Mouse (Mus musculus): Measurements from ENCODE around the gene Matk. TPM values are rescaled to one million over a fixed set of nuclear protein-coding genes. Genes with fewer than 3 reads are reported as not detected.
"Not testable (repeated sequence)": the region's sequence is repeated elsewhere in the genome, so short reads cannot be mapped to it uniquely, and the experiment has no call there.

The Matk gene
- polyA plus RNA-seq, 1 experiment from 2014 or later: 1.7 TPM

DNA sequence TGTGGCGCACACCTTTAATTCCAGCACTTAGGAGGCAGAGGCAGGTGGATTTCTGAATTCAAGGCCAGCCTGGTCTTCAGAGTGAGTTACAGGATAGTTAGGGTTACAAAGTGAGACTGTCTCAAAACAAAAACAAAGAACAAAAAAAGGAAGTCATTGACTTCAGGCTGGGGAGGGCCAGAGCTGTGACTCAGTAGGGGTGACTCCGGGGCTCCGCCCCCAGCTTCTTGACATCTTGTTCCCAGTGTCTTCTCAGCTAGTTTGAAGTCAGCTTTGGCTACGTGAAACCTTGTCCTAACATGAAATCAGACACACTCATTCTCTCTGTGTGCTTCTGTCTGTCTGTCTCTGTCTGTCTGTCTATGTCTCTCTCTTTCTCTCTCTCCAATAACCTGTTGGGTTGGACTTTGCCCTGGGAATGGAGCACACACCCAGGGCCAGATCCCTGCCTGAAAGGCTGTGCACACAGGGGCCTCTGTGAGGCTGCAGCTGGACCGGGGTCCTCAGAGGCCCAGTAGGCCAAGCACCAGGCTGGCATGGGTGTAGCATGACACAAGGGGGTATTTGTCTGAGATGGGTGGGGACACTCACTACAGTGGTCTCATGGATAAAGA, 31.2 kb upstream of the Matk start:
- Histone ChIP-seq H3K4me2 (no peak overlapping the region), H3K9ac (ENCODE audit: low read depth, low read length) (no peak overlapping the region), H3K36me3 (ENCODE audit: control insufficient read depth, insufficient read depth, low read length) (no peaks in the 10 kb centered on the region), H3K4me1 (ENCODE audit: control insufficient read depth, insufficient read depth, low read length) (no peaks in the 10 kb centered on the region), H3K9me3 (replicated peaks; ENCODE audit: control insufficient read depth, low read length) (no peaks in the 10 kb centered on the region), H3K4me3 (ENCODE audit: low read depth, low read length) (no peak overlapping the region), H3K27ac (ENCODE audit: low read depth, low read length) (no peak overlapping the region), H3K27me3 (ENCODE audit: control insufficient read depth, insufficient read depth, low read length) (peaks cover 3% of the 10 kb centered on the region; the same call in 1 of the 2 replicates)
- no peak for ATAC-seq (replicated peaks; ENCODE audit: insufficient number of reproducible peaks, low FRiP score, low TSS enrichment)
- 76% methylated on average over 5 of the region's 5 CpGs for WGBS (ENCODE audit: insufficient replicate concordance)

DNA sequence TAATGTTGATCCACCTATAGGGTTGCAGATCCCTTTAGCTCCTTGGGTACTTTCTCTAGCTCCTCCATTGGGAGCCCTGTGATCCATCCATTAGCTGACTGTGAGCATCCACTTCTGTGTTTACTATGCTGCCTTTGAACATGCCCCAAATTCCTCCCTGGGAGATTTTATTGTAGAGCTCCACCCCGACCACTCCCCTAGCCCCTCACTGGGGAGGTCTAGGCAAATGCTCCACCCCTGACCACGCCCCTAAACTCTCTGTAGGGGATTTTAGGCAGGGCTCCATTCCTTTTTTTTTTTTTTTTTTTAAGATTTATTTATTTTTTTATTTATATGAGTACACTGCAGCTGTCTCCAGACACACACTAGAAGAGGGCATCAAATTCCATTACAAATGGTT, 29.0 kb upstream of the Matk start:
- not testable (repeated sequence) for H3K9ac ChIP-seq (ENCODE audit: low read depth, low read length); ATAC-seq (replicated peaks; ENCODE audit: insufficient number of reproducible peaks, low FRiP score, low TSS enrichment); H3K9me3 ChIP-seq (replicated peaks; ENCODE audit: control insufficient read depth, low read length)

DNA sequence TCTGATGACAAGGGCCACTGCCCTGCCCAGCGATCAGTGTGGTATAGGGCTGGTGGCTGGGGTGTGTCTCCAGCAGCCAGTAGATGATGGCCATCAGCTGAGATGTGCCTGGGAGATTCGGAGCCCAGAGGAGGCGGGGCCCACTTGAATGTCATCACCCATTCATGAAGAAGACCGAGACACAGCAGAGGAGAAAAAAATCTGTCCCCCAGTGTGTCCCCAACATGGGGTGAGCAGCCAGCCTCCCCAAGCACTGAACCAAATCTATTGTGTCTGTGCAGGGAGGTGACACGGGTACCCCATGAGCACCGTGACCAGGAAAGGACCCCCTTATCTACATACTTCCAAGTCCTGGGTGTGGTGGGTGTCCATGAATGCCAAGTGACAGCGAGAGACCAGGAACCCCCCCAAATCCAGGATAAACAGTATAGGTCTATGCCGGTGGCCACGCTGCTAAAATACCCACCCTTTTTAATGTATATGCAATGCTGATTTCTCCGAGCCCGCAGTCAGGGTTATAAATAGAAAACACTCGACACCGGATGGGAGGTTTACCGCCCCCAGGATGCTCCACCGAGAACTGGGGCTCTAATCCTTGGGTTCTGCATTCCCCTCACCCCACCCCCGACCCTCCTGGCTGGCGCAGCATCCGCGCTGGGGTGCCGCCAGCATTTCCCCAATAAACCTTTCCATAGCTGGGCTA, 22.8 kb upstream of the Matk start:
- Histone ChIP-seq H3K4me2 (peak overlapping the region; percentile 56), H3K9me3 (replicated peaks; ENCODE audit: control insufficient read depth, low read length) (no peaks in the 10 kb centered on the region), H3K27me3 (ENCODE audit: control insufficient read depth, insufficient read depth, low read length) (peaks cover 27% of the 10 kb centered on the region), H3K4me3 (ENCODE audit: low read depth, low read length) (peak overlapping the region; percentile 16), H3K27ac (ENCODE audit: low read depth, low read length) (no peak overlapping the region), H3K9ac (ENCODE audit: low read depth, low read length) (peak overlapping the region; percentile 34; the same call in 1 of the 2 replicates), H3K4me1 (ENCODE audit: control insufficient read depth, insufficient read depth, low read length) (peaks cover 13% of the 10 kb centered on the region; the same call in 1 of the 2 replicates), H3K36me3 (ENCODE audit: control insufficient read depth, insufficient read depth, low read length) (no peaks in the 10 kb centered on the region)
- ATAC-seq (replicated peaks; ENCODE audit: insufficient number of reproducible peaks, low FRiP score, low TSS enrichment): no peak
- WGBS (ENCODE audit: insufficient replicate concordance): 12% methylated on average over 20 of the region's 20 CpGs

More for the DNA sequence above, 29.0 kb upstream of the Matk start:
- H3K4me1 ChIP-seq (ENCODE audit: control insufficient read depth, insufficient read depth, low read length); H3K27ac ChIP-seq (ENCODE audit: low read depth, low read length); H3K36me3 ChIP-seq (ENCODE audit: control insufficient read depth, insufficient read depth, low read length); H3K4me3 ChIP-seq (ENCODE audit: low read depth, low read length); H3K27me3 ChIP-seq (ENCODE audit: control insufficient read depth, insufficient read depth, low read length); H3K4me2 ChIP-seq: not testable (repeated sequence)
- 47% methylated on average over 2 of the region's 2 CpGs for WGBS (ENCODE audit: insufficient replicate concordance)

DNA sequence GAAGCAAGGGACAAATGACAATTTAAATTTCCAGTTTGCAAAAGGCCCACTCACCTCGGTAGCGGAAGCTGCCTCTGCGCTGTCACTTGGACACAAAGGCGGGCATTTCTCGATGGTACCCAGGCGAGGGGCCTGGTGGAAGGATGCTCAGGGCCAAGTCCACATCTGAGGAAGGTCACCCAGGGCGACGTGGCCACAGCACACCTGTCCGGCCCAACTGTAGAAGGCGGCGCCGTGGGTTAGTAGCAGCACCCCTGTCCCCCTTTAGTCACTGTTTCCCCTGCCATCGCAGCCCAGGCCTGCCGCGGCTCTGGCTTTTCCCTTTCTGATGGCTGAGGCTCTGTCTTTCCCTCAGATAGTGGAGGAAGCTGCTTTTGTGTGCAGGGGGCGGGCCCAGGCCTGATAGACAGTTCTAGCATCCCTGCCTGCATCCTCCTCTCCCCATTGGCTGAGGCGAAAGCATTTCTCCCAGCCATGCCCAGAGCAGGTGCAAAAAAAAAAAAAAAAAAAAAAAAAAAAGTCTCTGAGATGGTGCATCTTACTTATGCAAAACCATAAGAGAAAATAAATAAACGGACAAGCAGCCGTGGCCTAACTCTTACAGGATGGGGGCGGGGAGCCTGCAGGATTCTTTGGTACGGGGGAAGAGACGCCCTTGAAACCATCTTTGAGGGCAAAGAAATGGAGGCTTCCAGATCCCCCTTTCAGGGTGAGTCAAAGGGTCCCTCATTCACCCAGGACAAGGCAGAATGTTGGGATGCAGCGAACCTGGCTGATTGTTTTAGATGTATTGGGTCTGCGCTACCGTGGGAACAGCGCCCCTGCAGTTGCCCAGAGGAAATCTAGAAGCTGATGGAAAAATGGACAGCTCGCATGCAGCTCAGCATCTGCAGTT, 22.1 kb upstream of the Matk start, which contains the start of gene Atcay:
Gene Atcay (minus strand): TSS at position 396 of the 895 bp plus-strand sequence.
- Histone ChIP-seq H3K27ac (ENCODE audit: low read depth, low read length) (no peak within 1 kb of the TSS), H3K9ac (ENCODE audit: low read depth, low read length) (peak within 1 kb of the TSS; percentile 34; the same call in 1 of the 2 replicates), H3K27me3 (ENCODE audit: control insufficient read depth, insufficient read depth, low read length) (peaks cover 27% of the 10 kb centered on the region), H3K4me2 (peak within 1 kb of the TSS; percentile 56), H3K4me1 (ENCODE audit: control insufficient read depth, insufficient read depth, low read length) (peaks cover 13% of the 10 kb centered on the region; the same call in 1 of the 2 replicates), H3K36me3 (ENCODE audit: control insufficient read depth, insufficient read depth, low read length) (no peaks in the 10 kb centered on the region), H3K9me3 (replicated peaks; ENCODE audit: control insufficient read depth, low read length) (no peaks in the 10 kb centered on the region), H3K4me3 (ENCODE audit: low read depth, low read length) (peak within 1 kb of the TSS; percentile 16)
- 17% methylated on average over 27 of the region's 27 CpGs for WGBS (ENCODE audit: insufficient replicate concordance)
- no peak for ATAC-seq (replicated peaks; ENCODE audit: insufficient number of reproducible peaks, low FRiP score, low TSS enrichment)

DNA sequence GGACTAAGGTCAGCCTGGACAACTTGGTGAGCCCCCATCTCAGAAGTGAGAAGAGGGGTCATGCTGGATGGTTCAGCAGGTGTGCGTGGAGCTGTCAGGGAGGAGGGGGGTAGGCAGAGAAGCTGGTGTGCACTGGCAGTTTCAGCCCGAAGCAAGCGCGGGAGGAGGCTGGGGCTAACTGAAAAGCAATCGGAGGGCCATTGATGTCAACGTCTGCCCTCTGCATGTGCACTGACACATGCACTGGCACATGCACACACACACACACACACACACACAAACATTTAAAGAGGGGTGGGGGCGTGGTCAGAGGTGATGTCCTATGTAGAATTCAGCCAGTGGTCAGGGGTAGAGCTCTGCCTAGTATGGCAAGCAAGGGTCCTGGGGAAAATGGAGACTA, 21.3 kb upstream of the Matk start:
- ATAC-seq (replicated peaks; ENCODE audit: insufficient number of reproducible peaks, low FRiP score, low TSS enrichment): no peak
- WGBS (ENCODE audit: insufficient replicate concordance): 51% methylated on average over 7 of the region's 7 CpGs

DNA sequence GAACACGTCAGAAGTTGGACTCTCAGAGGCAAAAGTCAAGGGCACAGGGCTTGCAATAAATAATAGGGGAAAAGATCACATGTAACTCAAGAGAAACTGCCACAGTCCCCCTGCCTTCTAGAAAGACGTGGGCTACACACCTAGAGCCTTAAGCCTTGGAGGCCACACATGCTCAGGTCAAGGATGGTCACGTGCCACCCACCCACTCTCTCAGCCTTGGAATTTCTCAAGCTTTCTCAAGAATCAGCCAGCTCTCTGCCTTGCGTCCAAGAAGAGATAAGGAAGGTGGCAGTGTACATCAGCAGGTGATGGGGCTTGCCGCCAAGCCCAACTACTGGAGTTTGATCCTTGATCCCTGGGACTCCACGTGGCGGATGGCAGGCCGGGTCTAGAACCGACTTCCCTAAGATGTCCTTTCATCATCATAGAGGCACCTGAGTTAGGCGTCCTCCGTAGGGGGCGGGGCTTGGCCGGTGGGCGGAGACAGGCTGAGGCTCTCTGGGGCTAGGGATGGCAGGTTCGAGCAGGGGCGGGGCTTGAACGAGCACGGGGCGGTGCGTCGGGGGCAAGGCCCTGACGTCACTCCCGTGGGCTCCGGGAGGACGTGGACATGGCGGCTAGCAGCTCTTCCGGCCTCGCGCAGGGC, 20.0 kb upstream of the Matk start, which contains the start of gene Zfr2:
Gene Zfr2 (plus strand): TSS at position 576 of the 646 bp plus-strand sequence.
- Histone ChIP-seq H3K27me3 (ENCODE audit: control insufficient read depth, insufficient read depth, low read length) (peaks cover 31% of the 10 kb centered on the region), H3K27ac (ENCODE audit: low read depth, low read length) (peak within 1 kb of the TSS; percentile 31), H3K9ac (ENCODE audit: low read depth, low read length) (peak within 1 kb of the TSS; percentile 82), H3K4me3 (ENCODE audit: low read depth, low read length) (peak within 1 kb of the TSS; percentile 79), H3K36me3 (ENCODE audit: control insufficient read depth, insufficient read depth, low read length) (no peaks in the 10 kb centered on the region), H3K4me2 (peak within 1 kb of the TSS; percentile 64), H3K9me3 (replicated peaks; ENCODE audit: control insufficient read depth, low read length) (no peaks in the 10 kb centered on the region), H3K4me1 (ENCODE audit: control insufficient read depth, insufficient read depth, low read length) (peaks cover 13% of the 10 kb centered on the region; the same call in 1 of the 2 replicates)
- WGBS (ENCODE audit: insufficient replicate concordance): 8% methylated on average over 24 of the region's 29 CpGs
- ATAC-seq (replicated peaks; ENCODE audit: insufficient number of reproducible peaks, low FRiP score, low TSS enrichment): peak; percentile 82

More for the DNA sequence above, 21.3 kb upstream of the Matk start:
- H3K4me3 ChIP-seq (ENCODE audit: low read depth, low read length): no peak overlapping the region
- H3K27me3 ChIP-seq (ENCODE audit: control insufficient read depth, insufficient read depth, low read length): peaks cover 27% of the 10 kb centered on the region
- no peak overlapping the region for H3K9ac ChIP-seq (ENCODE audit: low read depth, low read length)
- H3K4me1 ChIP-seq (ENCODE audit: control insufficient read depth, insufficient read depth, low read length): peaks cover 13% of the 10 kb centered on the region; the same call in 1 of the 2 replicates
- no peaks in the 10 kb centered on the region for H3K36me3 ChIP-seq (ENCODE audit: control insufficient read depth, insufficient read depth, low read length)
- no peak overlapping the region for H3K4me2 ChIP-seq
- no peaks in the 10 kb centered on the region for H3K9me3 ChIP-seq (replicated peaks; ENCODE audit: control insufficient read depth, low read length)
- no peak overlapping the region for H3K27ac ChIP-seq (ENCODE audit: low read depth, low read length)

DNA sequence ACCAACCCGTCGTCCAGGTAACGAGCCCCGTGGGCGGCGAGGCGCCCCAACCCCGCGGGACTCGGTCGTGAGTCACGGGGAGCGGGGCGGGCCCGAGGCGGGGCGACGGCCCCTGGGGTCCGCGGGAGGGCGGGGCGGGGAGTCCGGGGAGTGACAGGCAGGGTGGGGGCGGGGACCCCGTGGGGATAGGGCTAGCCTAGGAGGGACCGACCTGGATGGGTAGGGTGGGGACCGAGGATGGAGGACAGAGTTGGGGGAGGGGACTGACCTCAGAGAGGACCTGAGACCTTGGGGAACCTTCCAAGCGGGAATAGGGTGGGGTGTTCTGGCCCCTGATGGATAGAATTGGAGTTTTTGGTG, 19.5 kb upstream of the Matk start:
- Histone ChIP-seq H3K4me1 (ENCODE audit: control insufficient read depth, insufficient read depth, low read length) (peaks cover 13% of the 10 kb centered on the region; the same call in 1 of the 2 replicates), H3K9ac (ENCODE audit: low read depth, low read length) (peak overlapping the region; percentile 82), H3K9me3 (replicated peaks; ENCODE audit: control insufficient read depth, low read length) (no peaks in the 10 kb centered on the region), H3K27me3 (ENCODE audit: control insufficient read depth, insufficient read depth, low read length) (peaks cover 36% of the 10 kb centered on the region), H3K4me2 (peak overlapping the region; percentile 64), H3K27ac (ENCODE audit: low read depth, low read length) (peak overlapping the region; percentile 31), H3K4me3 (ENCODE audit: low read depth, low read length) (peak overlapping the region; percentile 79), H3K36me3 (ENCODE audit: control insufficient read depth, insufficient read depth, low read length) (no peaks in the 10 kb centered on the region)
- 0% methylated on average over 21 of the region's 28 CpGs for WGBS (ENCODE audit: insufficient replicate concordance)
- peak; percentile 67 for ATAC-seq (replicated peaks; ENCODE audit: insufficient number of reproducible peaks, low FRiP score, low TSS enrichment)

DNA sequence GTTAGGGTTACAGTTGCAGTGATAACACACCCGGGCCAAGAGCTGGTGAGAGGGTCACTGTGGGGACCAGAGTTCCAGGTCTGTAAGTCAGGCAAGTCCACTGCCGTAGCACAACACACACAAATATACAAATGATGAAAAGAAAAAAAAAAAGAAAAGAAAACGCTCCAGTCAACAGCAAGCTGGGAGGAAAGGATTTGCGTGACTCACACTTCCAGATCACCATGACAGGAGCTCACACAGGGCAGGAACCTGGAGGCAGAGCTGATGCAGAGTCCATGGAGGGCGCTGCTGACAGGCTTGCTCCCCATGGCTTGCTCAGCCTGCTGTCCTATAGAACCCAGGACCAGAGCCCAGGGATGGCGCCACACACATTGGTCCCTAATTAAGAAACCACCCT, 18.5 kb upstream of the Matk start:
- peaks cover 13% of the 10 kb centered on the region; the same call in 1 of the 2 replicates for H3K4me1 ChIP-seq (ENCODE audit: control insufficient read depth, insufficient read depth, low read length)
- H3K4me3 ChIP-seq (ENCODE audit: low read depth, low read length): no peak overlapping the region
- H3K9me3 ChIP-seq (replicated peaks; ENCODE audit: control insufficient read depth, low read length): no peaks in the 10 kb centered on the region
- no peaks in the 10 kb centered on the region for H3K36me3 ChIP-seq (ENCODE audit: control insufficient read depth, insufficient read depth, low read length)
- 64% methylated on average over 6 of the region's 6 CpGs for WGBS (ENCODE audit: insufficient replicate concordance)
- H3K27me3 ChIP-seq (ENCODE audit: control insufficient read depth, insufficient read depth, low read length): peaks cover 41% of the 10 kb centered on the region
- H3K9ac ChIP-seq (ENCODE audit: low read depth, low read length): no peak overlapping the region
- no peak for ATAC-seq (replicated peaks; ENCODE audit: insufficient number of reproducible peaks, low FRiP score, low TSS enrichment)
- H3K4me2 ChIP-seq: no peak overlapping the region
- no peak overlapping the region for H3K27ac ChIP-seq (ENCODE audit: low read depth, low read length)

Measured in heart, embryonic 11.5 days (tissue).